Mouse (Mus musculus): ENCODE data around the gene Fam131c.
A peak's percentile ranks its signal among the peaks of the same experiment; 100 is the strongest.

DNA sequence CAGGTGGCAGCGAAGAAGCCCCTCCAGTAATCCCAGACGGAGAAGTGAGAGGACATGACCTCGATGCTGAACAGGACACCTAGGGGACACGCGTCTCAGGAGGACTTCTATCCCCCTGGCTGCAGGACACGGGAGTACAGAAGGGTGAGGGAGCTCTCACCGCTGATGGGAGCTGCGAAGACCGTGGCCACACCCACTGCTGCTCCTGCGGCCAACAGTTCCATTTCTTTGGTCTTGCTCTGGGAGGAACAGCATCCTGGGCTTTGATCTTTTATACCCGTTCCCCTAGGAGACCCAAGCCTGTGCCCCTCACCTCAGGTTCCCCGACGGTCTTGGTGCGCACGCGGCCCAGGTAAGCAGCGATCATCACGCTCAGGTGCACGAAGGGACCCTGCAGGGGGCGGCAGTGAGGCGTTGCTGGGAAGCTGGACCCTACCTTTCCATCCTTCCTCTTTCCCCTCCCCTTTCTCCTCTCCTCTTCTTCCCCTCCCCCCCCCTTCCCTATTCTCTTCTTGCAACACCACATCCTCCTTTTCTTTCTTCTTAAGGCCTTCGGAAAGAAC lies 43.5 kb downstream of the Fam131c start:
- peak; percentile 53 for TF ChIP-seq CTCF (IDR thresholded peaks at IDR 0.05; ENCODE audit: low read depth, low read length)
- no peak for TF ChIP-seq POLR2A (IDR thresholded peaks at IDR 0.05; ENCODE audit: extremely low read depth, insufficient read depth, low read length)

Data from liver, adult 2 months (tissue).